Mouse (Mus musculus): ENCODE data around the gene Asic1. TPM values are rescaled to one million over a fixed set of nuclear protein-coding genes. Genes with fewer than 3 reads are reported as not detected.

The Asic1 gene
- polyA plus RNA-seq, 1 experiment = not detected

DNA sequence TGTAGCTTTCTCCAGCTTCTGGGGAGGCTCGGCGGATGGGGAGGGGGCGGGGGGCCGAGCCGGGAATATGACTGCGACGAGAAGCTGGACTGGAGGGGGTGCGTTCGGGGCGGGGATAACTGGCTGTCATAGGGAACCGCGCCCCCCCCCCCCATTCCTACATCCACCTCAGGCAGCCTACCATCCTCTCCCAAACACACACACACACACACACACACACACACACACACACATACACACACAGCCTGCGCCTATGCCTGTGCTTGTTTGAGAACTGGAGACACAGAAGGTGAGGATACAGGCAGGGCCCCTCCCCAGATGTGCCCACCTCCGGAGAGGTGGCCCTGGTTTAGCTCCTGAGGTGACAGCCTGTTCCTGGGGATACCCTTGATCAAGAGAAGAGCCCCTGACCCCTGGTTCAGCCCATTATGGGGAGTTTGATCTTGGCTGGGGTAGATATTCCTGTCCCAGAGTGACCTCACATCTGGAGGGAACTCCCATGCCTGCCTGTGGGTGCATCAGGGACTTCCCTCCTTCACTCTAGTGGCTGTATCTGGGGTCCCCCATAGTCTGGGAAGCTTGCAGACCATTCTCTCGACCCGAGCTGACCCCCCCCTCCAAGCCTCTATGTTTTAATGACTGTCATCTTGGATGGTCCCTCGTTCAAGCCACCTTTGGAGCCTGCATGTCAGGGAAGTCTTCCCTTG lies 949 bp downstream of the Asic1 start:
- peak overlapping the region; percentile 93 for H3K4me3 ChIP-seq (ENCODE audit: insufficient read depth, low read depth, low read length)
- peak overlapping the region; percentile 80 for H3K27ac ChIP-seq (ENCODE audit: insufficient read depth, low read depth, low read length)
- TF ChIP-seq POLR2A (IDR thresholded peaks at IDR 0.05; ENCODE audit: insufficient read depth, low read depth, low read length) = no peak
- TF ChIP-seq CTCF (IDR thresholded peaks at IDR 0.05; ENCODE audit: insufficient read depth, low read depth, low read length) = no peak
- H3K4me1 ChIP-seq (ENCODE audit: control insufficient read depth, insufficient read depth, low read length) = peaks cover 46% of the 10 kb centered on the region
- 9% methylated on average over 16 of the region's 17 CpGs for WGBS

DNA sequence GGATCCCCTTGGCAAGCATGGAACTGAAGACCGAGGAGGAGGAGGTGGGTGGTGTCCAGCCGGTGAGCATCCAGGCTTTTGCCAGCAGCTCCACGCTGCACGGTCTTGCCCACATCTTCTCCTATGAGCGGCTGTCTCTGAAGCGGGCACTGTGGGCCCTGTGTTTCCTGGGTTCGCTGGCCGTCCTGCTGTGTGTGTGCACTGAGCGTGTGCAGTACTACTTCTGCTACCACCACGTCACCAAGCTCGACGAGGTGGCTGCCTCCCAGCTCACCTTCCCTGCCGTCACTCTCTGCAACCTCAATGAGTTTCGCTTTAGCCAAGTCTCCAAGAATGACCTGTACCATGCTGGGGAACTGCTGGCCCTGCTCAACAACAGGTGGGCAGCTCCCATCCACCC lies 1.6 kb downstream of the Asic1 start:
- Histone ChIP-seq H3K4me1 (ENCODE audit: control insufficient read depth, insufficient read depth, low read length) (peaks cover 45% of the 10 kb centered on the region), H3K27ac (ENCODE audit: insufficient read depth, low read depth, low read length) (no peak overlapping the region), H3K4me3 (ENCODE audit: insufficient read depth, low read depth, low read length) (peak overlapping the region; percentile 93)
- TF ChIP-seq CTCF (IDR thresholded peaks at IDR 0.05; ENCODE audit: insufficient read depth, low read depth, low read length) = no peak
- no peak for TF ChIP-seq POLR2A (IDR thresholded peaks at IDR 0.05; ENCODE audit: insufficient read depth, low read depth, low read length)
- 63% methylated on average over 14 of the region's 14 CpGs for WGBS

GRCm38 (mm10) chr15:99674866-99675265 lies 4.7 kb downstream of the Asic1 start:
- Histone ChIP-seq H3K4me3 (ENCODE audit: insufficient read depth, low read depth, low read length) (no peak overlapping the region), H3K4me1 (ENCODE audit: control insufficient read depth, insufficient read depth, low read length) (peaks cover 54% of the 10 kb centered on the region), H3K27ac (ENCODE audit: insufficient read depth, low read depth, low read length) (no peak overlapping the region)
- TF ChIP-seq CTCF (IDR thresholded peaks at IDR 0.05; ENCODE audit: insufficient read depth, low read depth, low read length) (no peak), POLR2A (IDR thresholded peaks at IDR 0.05; ENCODE audit: insufficient read depth, low read depth, low read length) (no peak)
- WGBS = 71% methylated on average over 3 of the region's 3 CpGs

DNA sequence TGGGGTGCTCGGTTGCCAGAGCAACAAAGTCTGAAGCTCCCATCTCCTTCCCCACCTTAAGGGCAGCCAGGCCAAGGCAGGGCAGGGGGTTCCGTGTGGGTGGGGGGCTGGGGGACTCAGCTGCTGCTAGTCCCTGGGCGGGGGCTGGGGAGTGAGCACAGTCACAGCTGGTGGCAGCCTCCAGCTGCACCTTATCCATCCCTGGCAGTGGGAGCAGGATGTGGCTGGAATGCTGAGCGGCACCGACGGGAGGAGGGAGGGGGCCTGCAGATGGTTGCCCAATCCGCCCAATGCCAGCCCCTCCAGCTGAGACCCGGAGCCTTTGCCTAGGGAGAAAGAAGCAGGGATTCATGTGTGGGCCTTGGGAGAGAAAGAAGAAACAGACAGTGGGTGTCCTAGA lies 6.9 kb downstream of the Asic1 start:
- no peak overlapping the region for H3K4me3 ChIP-seq (ENCODE audit: insufficient read depth, low read depth, low read length)
- H3K27ac ChIP-seq (ENCODE audit: insufficient read depth, low read depth, low read length) = peak overlapping the region; percentile 47; the same call in 1 of the 2 replicates
- no peak for TF ChIP-seq CTCF (IDR thresholded peaks at IDR 0.05; ENCODE audit: insufficient read depth, low read depth, low read length)
- no peak for TF ChIP-seq POLR2A (IDR thresholded peaks at IDR 0.05; ENCODE audit: insufficient read depth, low read depth, low read length)
- WGBS = 21% methylated on average over 8 of the region's 8 CpGs
- peaks cover 39% of the 10 kb centered on the region for H3K4me1 ChIP-seq (ENCODE audit: control insufficient read depth, insufficient read depth, low read length)

- no peak overlapping the region for H3K4me3 ChIP-seq (ENCODE audit: insufficient read depth, low read depth, low read length)
- no peak overlapping the region for H3K27ac ChIP-seq (ENCODE audit: insufficient read depth, low read depth, low read length)
- H3K4me1 ChIP-seq (ENCODE audit: control insufficient read depth, insufficient read depth, low read length) = peaks cover 31% of the 10 kb centered on the region
- TF ChIP-seq CTCF (IDR thresholded peaks at IDR 0.05; ENCODE audit: insufficient read depth, low read depth, low read length) = no peak
- no peak for TF ChIP-seq POLR2A (IDR thresholded peaks at IDR 0.05; ENCODE audit: insufficient read depth, low read depth, low read length)
- 28% methylated on average over 13 of the region's 13 CpGs for WGBS
Measured at GRCm38 (mm10) chr15:99678063-99678800, 8.1 kb downstream of the Asic1 start.

DNA sequence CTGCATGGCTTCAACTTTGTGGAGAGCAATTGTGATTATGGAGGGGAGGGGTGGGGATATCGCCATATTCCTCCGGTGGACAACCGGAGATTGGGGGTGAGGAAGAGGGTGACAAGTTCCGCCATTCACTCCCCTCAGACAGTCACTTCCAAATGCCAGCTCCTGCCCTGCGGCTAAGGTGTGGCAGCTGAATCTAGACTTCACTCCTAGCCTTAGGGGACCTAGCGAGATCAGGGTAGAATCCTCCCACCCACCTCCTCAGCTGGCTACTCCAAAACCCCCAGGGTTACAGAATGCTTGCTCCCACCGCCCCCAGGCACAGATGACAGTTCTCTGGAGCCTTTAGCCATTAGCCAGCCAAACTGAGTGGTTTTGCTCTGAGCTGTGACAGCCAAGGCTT lies 8.8 kb downstream of the Asic1 start:
- 81% methylated on average over 7 of the region's 7 CpGs for WGBS
- no peak overlapping the region for H3K27ac ChIP-seq (ENCODE audit: insufficient read depth, low read depth, low read length)
- peaks cover 28% of the 10 kb centered on the region for H3K4me1 ChIP-seq (ENCODE audit: control insufficient read depth, insufficient read depth, low read length)
- TF ChIP-seq POLR2A (IDR thresholded peaks at IDR 0.05; ENCODE audit: insufficient read depth, low read depth, low read length) = no peak
- TF ChIP-seq CTCF (IDR thresholded peaks at IDR 0.05; ENCODE audit: insufficient read depth, low read depth, low read length) = no peak
- H3K4me3 ChIP-seq (ENCODE audit: insufficient read depth, low read depth, low read length) = no peak overlapping the region

DNA sequence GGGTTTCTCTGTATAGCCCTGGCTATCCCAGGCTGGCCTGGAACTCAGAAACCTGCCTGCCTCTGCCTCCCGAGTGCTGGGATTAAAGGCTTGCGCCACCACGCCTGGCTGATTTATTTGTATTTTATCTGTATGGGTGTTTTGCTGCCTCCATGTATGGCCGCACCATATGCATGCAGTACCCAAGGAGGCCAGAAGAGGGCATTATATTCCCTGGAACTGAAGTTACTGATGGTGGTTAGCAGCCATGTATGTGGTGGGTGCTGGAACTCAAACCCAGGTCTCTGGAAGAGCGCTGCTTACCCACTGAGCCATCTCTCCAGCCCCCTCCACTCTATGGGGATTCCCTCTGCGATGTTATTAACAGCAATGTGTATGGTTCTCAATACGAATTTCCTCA lies 12.7 kb downstream of the Asic1 start:
- WGBS = 96% methylated on average over 7 of the region's 7 CpGs
- H3K4me3 ChIP-seq (ENCODE audit: insufficient read depth, low read depth, low read length) = no peak overlapping the region
- H3K4me1 ChIP-seq (ENCODE audit: control insufficient read depth, insufficient read depth, low read length) = peaks cover 9% of the 10 kb centered on the region
- no peak overlapping the region for H3K27ac ChIP-seq (ENCODE audit: insufficient read depth, low read depth, low read length)
- TF ChIP-seq POLR2A (IDR thresholded peaks at IDR 0.05; ENCODE audit: insufficient read depth, low read depth, low read length) = no peak
- no peak for TF ChIP-seq CTCF (IDR thresholded peaks at IDR 0.05; ENCODE audit: insufficient read depth, low read depth, low read length)

GRCm38 (mm10) chr15:99684156-99684555 lies 14.0 kb downstream of the Asic1 start:
- Histone ChIP-seq H3K27ac (ENCODE audit: insufficient read depth, low read depth, low read length) (no peak overlapping the region), H3K4me1 (ENCODE audit: control insufficient read depth, insufficient read depth, low read length) (peaks cover 5% of the 10 kb centered on the region), H3K4me3 (ENCODE audit: insufficient read depth, low read depth, low read length) (no peak overlapping the region)
- TF ChIP-seq CTCF (IDR thresholded peaks at IDR 0.05; ENCODE audit: insufficient read depth, low read depth, low read length) (no peak), POLR2A (IDR thresholded peaks at IDR 0.05; ENCODE audit: insufficient read depth, low read depth, low read length) (no peak)
- WGBS = 94% methylated on average over 5 of the region's 5 CpGs

DNA sequence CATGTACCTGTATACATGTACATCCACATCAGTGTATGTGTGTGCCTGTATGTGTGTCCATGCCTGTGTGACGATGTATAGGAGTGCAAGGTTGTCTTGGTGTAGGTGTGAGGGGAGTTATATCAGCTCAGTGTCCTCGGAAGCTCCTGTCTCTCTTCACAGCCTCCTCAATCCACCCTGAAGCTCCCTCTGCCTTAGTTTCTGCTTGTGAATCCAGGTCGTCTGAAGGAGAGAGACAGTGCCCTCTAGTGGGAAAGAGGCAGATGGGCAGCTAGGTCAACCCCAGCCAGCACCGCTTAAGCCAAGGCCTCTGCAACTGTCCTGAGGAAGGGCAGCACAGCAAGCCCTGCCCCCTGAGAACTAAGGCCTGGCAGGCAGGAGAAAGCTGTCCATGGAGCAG lies 18.5 kb downstream of the Asic1 start:
- TF ChIP-seq CTCF (IDR thresholded peaks at IDR 0.05; ENCODE audit: insufficient read depth, low read depth, low read length) = peak; percentile 80
- no peak for TF ChIP-seq POLR2A (IDR thresholded peaks at IDR 0.05; ENCODE audit: insufficient read depth, low read depth, low read length)
- Histone ChIP-seq H3K27ac (ENCODE audit: insufficient read depth, low read depth, low read length) (no peak overlapping the region), H3K4me1 (ENCODE audit: control insufficient read depth, insufficient read depth, low read length) (peaks cover 19% of the 10 kb centered on the region), H3K4me3 (ENCODE audit: insufficient read depth, low read depth, low read length) (no peak overlapping the region)
- WGBS = 0% methylated on average over 4 of the region's 4 CpGs
